ENCODE assay signal across 12 mouse cellular contexts in genomic region chr3:64987665-64988064, GRCm38 (mm10).
DNase-seq lines count a peak whose midpoint lies in the region; ATAC-seq and TF ChIP-seq lines count a peak whose summit lies in the region.
"Had no signal": no experiment of that assay in that cellular context is flagged by ENCODE, and none has a peak within 500 bp of the region (broad histone marks: within the 10 kb centered on the region; RNA-seq: fewer than 3 reads in every experiment).

No protein-coding gene starts in this region.

- WGBS in forebrain, postnatal 0 days = 77% methylated on average over 1 of the region's 1 CpGs
- 84% methylated on average over 1 of the region's 1 CpGs for WGBS in forebrain, embryonic 11.5 days
- 75% methylated on average over 1 of the region's 1 CpGs for WGBS in lung, embryonic 14.5 days

- no peaks in the 10 kb centered on the region for H3K27me3 ChIP-seq in forebrain, postnatal 0 days (ENCODE audit: insufficient read depth, low read length)
- H3K27me3 ChIP-seq in forebrain, embryonic 11.5 days (ENCODE audit: control insufficient read depth, insufficient read depth, low read length) = no peaks in the 10 kb centered on the region
- H3K27me3 ChIP-seq in lung, embryonic 14.5 days (ENCODE audit: insufficient read depth, low read length) = no peaks in the 10 kb centered on the region
- H3K27me3 ChIP-seq: embryonic facial prominence, embryonic 15.5 days; liver, embryonic 13.5 days had no signal

- no peaks in the 10 kb centered on the region for H3K9me3 ChIP-seq in forebrain, postnatal 0 days (ENCODE audit: low read length)
- H3K9me3 ChIP-seq in forebrain, embryonic 11.5 days (ENCODE audit: control insufficient read depth, low read length) = no peaks in the 10 kb centered on the region
- no peaks in the 10 kb centered on the region for H3K9me3 ChIP-seq in lung, embryonic 14.5 days (ENCODE audit: low read depth, low read length)
- H3K9me3 ChIP-seq: embryonic facial prominence, embryonic 15.5 days; liver, embryonic 13.5 days had no signal

- no peaks in the 10 kb centered on the region for H3K4me1 ChIP-seq in forebrain, postnatal 0 days (ENCODE audit: insufficient read depth)
- no peaks in the 10 kb centered on the region for H3K4me1 ChIP-seq in forebrain, embryonic 11.5 days (replicated peaks; ENCODE audit: control insufficient read depth, insufficient read depth, low read length)
- no peaks in the 10 kb centered on the region for H3K4me1 ChIP-seq in lung, embryonic 14.5 days (ENCODE audit: insufficient read depth)
- H3K4me1 ChIP-seq: embryonic facial prominence, embryonic 15.5 days; liver, embryonic 13.5 days had no signal

- H3K36me3 ChIP-seq in forebrain, postnatal 0 days (ENCODE audit: insufficient read depth) = no peaks in the 10 kb centered on the region
- H3K36me3 ChIP-seq in forebrain, embryonic 11.5 days (ENCODE audit: control insufficient read depth, insufficient read depth, low read length) = no peaks in the 10 kb centered on the region
- no peaks in the 10 kb centered on the region for H3K36me3 ChIP-seq in lung, embryonic 14.5 days (ENCODE audit: insufficient read depth)
- H3K36me3 ChIP-seq: embryonic facial prominence, embryonic 15.5 days; liver, embryonic 13.5 days had no signal

- no peak overlapping the region for H3K4me3 ChIP-seq in forebrain, postnatal 0 days (ENCODE audit: low read depth, low read length)
- no peak overlapping the region for H3K4me3 ChIP-seq in forebrain, embryonic 11.5 days (ENCODE audit: low read depth, low read length)
- H3K4me3 ChIP-seq in lung, embryonic 14.5 days (ENCODE audit: low read depth, low read length) = no peak overlapping the region
- H3K4me3 ChIP-seq: embryonic facial prominence, embryonic 15.5 days; liver, embryonic 13.5 days had no signal

- ATAC-seq in forebrain, postnatal 0 days = peak; percentile 54; the same call in 1 of the 2 replicates
- no peak for ATAC-seq in forebrain, embryonic 11.5 days (replicated peaks; ENCODE audit: low FRiP score)
- ATAC-seq in lung, embryonic 14.5 days (ENCODE audit: insufficient read depth) = no peak
- ATAC-seq in granulocyte monocyte progenitor cell, adult 5-6 weeks (replicated peaks; ENCODE audit: poor library complexity, severe bottlenecking) = no peak

- peak; percentile 23 for DNase-seq in forebrain, postnatal 0 days
- no peak for DNase-seq in forebrain, embryonic 11.5 days (ENCODE audit: low spot score)
- DNase-seq in lung, embryonic 14.5 days = peak; percentile 25
- no peak for DNase-seq in lung, adult 18-20 months
- peak; percentile 31 to 36 for DNase-seq in cerebellum, postnatal 36 days
- DNase-seq in right cerebral cortex, postnatal 10 days (ENCODE audit: low spot score in 2 of 2) = peak; percentile 39 to 43
- DNase-seq in kidney, adult 9 months = no peak
- DNase-seq: adrenal gland, postnatal 25 days; liver, embryonic 13.5 days; thymus, adult 2 months had no signal

- TF ChIP-seq CTCF in forebrain, postnatal 0 days (IDR thresholded peaks at IDR 0.05; ENCODE audit: low read depth) = peak; percentile 70
- TF ChIP-seq CTCF in lung, embryonic 14.5 days (IDR thresholded peaks at IDR 0.05; ENCODE audit: low read depth) = peak; percentile 50

- H3K9ac ChIP-seq in forebrain, postnatal 0 days = no peak overlapping the region
- no peak overlapping the region for H3K9ac ChIP-seq in forebrain, embryonic 11.5 days (ENCODE audit: low read length)
- H3K9ac ChIP-seq in lung, embryonic 14.5 days = no peak overlapping the region
- H3K9ac ChIP-seq: embryonic facial prominence, embryonic 15.5 days; liver, embryonic 13.5 days had no signal

- no peak overlapping the region for H3K27ac ChIP-seq in forebrain, postnatal 0 days (ENCODE audit: low read depth, low read length)
- no peak overlapping the region for H3K27ac ChIP-seq in forebrain, embryonic 11.5 days (ENCODE audit: low read depth, low read length)
- H3K27ac ChIP-seq in lung, embryonic 14.5 days (ENCODE audit: low read depth) = no peak overlapping the region
- H3K27ac ChIP-seq: embryonic facial prominence, embryonic 15.5 days; liver, embryonic 13.5 days had no signal

- no peak overlapping the region for H3K4me2 ChIP-seq in forebrain, postnatal 0 days (ENCODE audit: low read depth)
- H3K4me2 ChIP-seq in forebrain, embryonic 11.5 days (ENCODE audit: low read depth, low read length, severe bottlenecking) = no peak overlapping the region
- no peak overlapping the region for H3K4me2 ChIP-seq in lung, embryonic 14.5 days
- H3K4me2 ChIP-seq: embryonic facial prominence, embryonic 15.5 days; liver, embryonic 13.5 days had no signal

Comparison
In these comparisons a context has a peak if more than half of its experiments do, and no peak if none do; other contexts are left out.
1. DNase-seq: peak in forebrain, postnatal 0 days (single experiment), lung, embryonic 14.5 days (single experiment), cerebellum, postnatal 36 days (2 of 2) and right cerebral cortex, postnatal 10 days (2 of 2); none in forebrain, embryonic 11.5 days (single experiment), lung, adult 18-20 months (0 of 2) and kidney, adult 9 months (single experiment).